Mouse (Mus musculus): ENCODE measurements around the gene Crmp1. TPM values are rescaled to one million over a fixed set of nuclear protein-coding genes. Genes with fewer than 3 reads are reported as not detected.
A peak's percentile ranks its signal among the peaks of the same experiment; 100 is the strongest.

Crmp1 gene
- 96.5 and 106 TPM in 2 replicates for polyA plus RNA-seq (2016; fragmentation: Nextera tagmentation; extraction: Ambion mirVana)

DNA sequence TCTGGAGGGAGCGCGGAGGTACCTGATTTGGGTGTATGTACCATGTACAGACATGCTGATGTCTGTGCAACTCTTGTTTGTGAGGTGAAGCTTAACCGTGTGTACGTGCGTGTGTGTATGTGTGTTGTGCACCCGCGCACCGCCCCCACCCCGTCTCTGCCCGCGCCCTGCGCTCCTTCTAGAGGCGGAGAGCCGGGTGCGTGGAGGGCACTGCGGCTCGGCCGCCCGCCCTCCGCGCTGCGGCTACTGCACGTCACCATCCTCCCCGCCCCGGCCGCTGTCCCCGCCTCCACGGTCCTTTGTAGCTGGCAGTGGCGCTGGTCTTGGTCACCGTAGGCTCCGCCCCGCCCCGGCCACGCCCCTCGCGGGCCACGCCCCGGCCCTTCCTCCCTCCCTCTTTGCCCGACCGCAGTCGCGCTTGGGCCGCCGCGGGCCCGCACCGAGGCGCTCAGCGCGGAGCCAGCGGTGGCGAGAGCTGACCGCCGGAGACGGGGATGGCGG, at the start of gene Crmp1:
Gene Crmp1, plus strand, starts transcription at position 290 of the 501 bp plus-strand sequence.
- Histone ChIP-seq H3K4me1 (peaks cover 53% of the 10 kb centered on the region), H3K27me3 (ENCODE audit: poor library complexity, severe bottlenecking) (peaks cover 81% of the 10 kb centered on the region), H3K9me3 (no peaks in the 10 kb centered on the region), H3K27ac (peak within 1 kb of the TSS; percentile 35), H3K36me3 (replicated peaks) (no peaks in the 10 kb centered on the region), H3K4me3 (peak within 1 kb of the TSS; percentile 59)
- 2% methylated on average over 46 of the region's 56 CpGs for WGBS
- DNase-seq (ENCODE audit: extremely low spot score, low spot score), result peak; percentile 87

DNA sequence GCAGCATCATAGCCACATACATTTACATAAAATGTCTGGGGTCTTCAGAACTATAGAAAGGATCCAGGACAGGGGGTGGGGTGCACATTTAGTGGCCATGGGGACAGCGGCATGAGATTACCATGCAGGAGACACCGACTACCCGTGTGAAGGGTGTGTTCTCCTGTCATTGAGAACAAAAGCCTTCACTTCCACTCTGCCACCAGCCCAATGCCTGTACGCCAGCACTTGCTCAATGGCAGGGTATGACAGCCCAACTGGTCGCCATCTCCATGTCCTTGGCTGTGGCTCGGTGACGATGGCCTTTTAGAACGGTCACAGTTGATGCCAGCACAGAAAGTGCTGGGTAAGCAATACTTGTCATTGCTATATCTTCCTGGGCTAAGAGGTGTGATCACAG, 45.5 kb upstream of the Crmp1 start:
- DNase-seq (ENCODE audit: extremely low spot score, low spot score), result no peak
- Histone ChIP-seq H3K36me3 (replicated peaks) (no peaks in the 10 kb centered on the region), H3K27ac (no peak overlapping the region), H3K4me3 (no peak overlapping the region), H3K4me1 (peaks cover 5% of the 10 kb centered on the region; the same call in 1 of the 2 replicates), H3K9me3 (no peaks in the 10 kb centered on the region), H3K27me3 (ENCODE audit: poor library complexity, severe bottlenecking) (no peaks in the 10 kb centered on the region)
- WGBS, result 90% methylated on average over 8 of the region's 8 CpGs

DNA sequence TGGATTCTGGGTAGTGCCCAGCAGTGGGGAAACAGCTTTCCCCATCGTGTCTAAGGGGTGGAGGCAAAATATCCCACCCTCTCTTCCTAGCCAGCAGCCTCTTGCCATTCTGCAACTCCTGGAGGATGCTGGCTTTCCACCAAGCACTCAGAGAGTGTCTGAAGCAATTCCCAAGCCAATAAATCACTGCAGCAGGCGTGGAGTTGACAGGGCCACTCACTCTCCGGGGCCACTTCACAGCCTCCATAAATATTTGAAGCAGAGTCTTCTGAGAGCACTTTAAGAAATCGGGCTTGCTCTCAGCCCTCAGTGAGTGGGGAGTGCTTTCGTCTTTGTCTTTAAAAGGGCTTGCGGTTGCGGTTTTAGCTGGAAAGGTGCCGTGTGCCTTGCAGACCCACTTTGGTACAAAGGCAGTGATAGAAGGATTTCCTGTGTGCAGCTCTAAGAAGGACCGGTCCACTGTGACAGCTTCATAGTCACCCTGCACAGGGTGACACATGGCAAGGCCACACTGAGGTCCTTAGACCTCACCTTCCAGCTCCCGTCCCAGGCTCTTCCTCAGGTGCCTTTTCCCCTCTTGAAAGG, 45.0 kb upstream of the Crmp1 start:
- no peaks in the 10 kb centered on the region for H3K9me3 ChIP-seq
- H3K36me3 ChIP-seq (replicated peaks), result no peaks in the 10 kb centered on the region
- no peak overlapping the region for H3K27ac ChIP-seq
- peaks cover 5% of the 10 kb centered on the region; the same call in 1 of the 2 replicates for H3K4me1 ChIP-seq
- no peak for DNase-seq (ENCODE audit: extremely low spot score, low spot score)
- H3K27me3 ChIP-seq (ENCODE audit: poor library complexity, severe bottlenecking), result no peaks in the 10 kb centered on the region
- 82% methylated on average over 10 of the region's 10 CpGs for WGBS
- H3K4me3 ChIP-seq, result no peak overlapping the region

DNA sequence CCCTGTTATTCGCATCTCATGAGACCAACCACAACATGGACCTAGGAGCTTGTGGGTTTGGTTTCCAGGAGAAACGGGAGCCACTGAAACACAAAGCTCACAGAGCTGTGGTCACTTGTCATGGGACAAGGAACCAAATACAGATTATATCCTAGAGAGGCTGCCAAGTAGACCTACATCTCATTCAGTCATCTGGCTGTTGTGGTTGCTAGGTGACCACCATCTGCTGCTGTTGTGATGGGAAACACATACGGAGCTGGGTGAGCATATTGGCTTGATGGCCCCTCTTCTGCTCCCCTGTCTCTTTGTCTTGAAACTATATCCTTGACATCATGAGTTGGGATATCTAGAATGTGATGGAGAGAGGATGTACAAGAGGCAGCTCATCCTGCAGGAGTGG, 44.3 kb upstream of the Crmp1 start:
- Histone ChIP-seq H3K4me1 (peaks cover 8% of the 10 kb centered on the region; the same call in 1 of the 2 replicates), H3K27me3 (ENCODE audit: poor library complexity, severe bottlenecking) (no peaks in the 10 kb centered on the region), H3K9me3 (no peaks in the 10 kb centered on the region), H3K36me3 (replicated peaks) (no peaks in the 10 kb centered on the region), H3K4me3 (no peak overlapping the region), H3K27ac (no peak overlapping the region)
- WGBS, result 82% methylated on average over 3 of the region's 3 CpGs
- no peak for DNase-seq (ENCODE audit: extremely low spot score, low spot score)

DNA sequence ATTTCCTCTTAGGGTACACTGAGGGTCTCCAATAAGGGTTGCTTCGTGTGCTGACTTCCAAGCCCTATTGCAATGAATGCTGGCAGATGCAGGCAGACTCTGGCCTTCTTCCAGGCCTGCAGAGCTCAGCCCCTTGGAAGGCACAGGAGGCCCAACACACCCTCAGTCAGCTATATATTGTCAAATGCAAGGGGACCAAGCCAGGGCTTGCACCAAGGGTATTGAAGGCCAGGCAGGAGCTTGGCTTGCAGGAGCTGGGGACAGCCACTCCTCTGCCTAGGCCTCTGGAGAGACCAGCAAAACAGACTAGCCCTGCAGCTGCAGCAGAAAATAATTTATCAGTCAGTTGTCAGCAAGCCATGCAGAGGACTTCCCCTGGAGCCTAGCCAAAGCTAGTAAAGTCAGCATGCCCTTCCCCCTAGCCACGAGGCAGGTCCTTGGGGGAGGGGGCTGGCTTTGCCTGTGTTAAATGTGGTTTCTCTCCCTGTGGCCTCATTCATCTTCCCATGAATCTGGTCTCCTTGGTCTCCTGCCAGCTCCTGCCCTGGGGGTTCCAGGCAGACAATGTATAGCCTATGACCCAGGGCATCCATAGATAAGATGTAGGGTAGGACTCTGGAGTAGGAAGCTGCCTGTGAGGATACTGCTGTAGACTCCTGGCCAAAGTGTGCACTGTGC, 43.6 kb upstream of the Crmp1 start:
- Histone ChIP-seq H3K27ac (no peak overlapping the region), H3K36me3 (replicated peaks) (no peaks in the 10 kb centered on the region)

DNA sequence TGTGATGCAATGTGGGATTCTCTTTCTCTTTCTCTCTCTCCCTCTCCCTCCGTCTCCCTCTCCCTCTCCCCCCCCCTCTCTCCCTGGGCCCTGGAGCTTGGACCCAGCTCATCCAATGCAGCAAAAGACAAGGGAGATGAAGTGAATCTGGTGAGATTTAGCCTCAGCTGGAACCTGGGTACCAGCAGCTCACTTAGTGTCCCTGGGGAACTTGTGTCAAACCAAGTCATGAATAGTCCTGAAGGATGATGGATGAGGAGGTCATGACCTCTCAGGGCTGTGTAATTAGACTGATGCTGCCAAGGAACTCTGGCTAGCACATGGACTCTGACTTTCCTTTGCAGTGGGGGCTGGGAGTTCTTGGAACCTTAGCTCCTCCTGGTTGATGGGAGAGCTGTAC, 39.5 kb upstream of the Crmp1 start:
- Histone ChIP-seq H3K4me3 (no peak overlapping the region), H3K27me3 (ENCODE audit: poor library complexity, severe bottlenecking) (no peaks in the 10 kb centered on the region), H3K4me1 (peaks cover 9% of the 10 kb centered on the region; the same call in 1 of the 2 replicates), H3K27ac (no peak overlapping the region), H3K9me3 (no peaks in the 10 kb centered on the region), H3K36me3 (replicated peaks) (no peaks in the 10 kb centered on the region)
- 36% methylated on average over 1 of the region's 1 CpGs for WGBS
- no peak for DNase-seq (ENCODE audit: extremely low spot score, low spot score)

More for the DNA sequence above, 43.6 kb upstream of the Crmp1 start:
- H3K4me3 ChIP-seq, result no peak overlapping the region
- 62% methylated on average over 2 of the region's 2 CpGs for WGBS
- peaks cover 9% of the 10 kb centered on the region; the same call in 1 of the 2 replicates for H3K4me1 ChIP-seq
- DNase-seq (ENCODE audit: extremely low spot score, low spot score), result no peak
- no peaks in the 10 kb centered on the region for H3K9me3 ChIP-seq
- H3K27me3 ChIP-seq (ENCODE audit: poor library complexity, severe bottlenecking), result no peaks in the 10 kb centered on the region

DNA sequence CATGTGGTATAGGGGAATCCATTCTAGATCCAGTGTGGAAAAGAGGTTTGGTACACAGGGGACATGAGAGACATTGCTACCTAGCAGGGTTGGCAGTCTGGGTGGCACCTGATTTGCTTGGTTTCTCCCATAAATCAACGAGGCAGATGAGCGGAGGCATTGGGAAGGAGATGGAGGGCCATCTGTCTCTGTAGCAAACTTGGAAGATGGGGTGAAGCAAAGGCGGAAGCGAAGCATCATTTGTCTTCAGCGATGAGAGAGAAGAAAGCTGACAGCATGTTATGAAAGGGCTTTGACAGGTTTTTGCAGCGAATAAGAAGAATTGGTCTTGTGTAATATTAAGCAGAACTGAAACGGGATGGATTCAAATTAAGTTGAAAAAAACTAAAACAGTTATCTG, 36.9 kb upstream of the Crmp1 start:
- Histone ChIP-seq H3K9me3 (no peaks in the 10 kb centered on the region), H3K4me3 (no peak overlapping the region), H3K27ac (no peak overlapping the region), H3K36me3 (replicated peaks) (no peaks in the 10 kb centered on the region), H3K4me1 (0 out of 2 replicates have a peak, but pooled peaks cover 4% of the 10 kb centered on the region), H3K27me3 (ENCODE audit: poor library complexity, severe bottlenecking) (no peaks in the 10 kb centered on the region)
- 86% methylated on average over 7 of the region's 7 CpGs for WGBS
- DNase-seq (ENCODE audit: extremely low spot score, low spot score), result no peak

DNA sequence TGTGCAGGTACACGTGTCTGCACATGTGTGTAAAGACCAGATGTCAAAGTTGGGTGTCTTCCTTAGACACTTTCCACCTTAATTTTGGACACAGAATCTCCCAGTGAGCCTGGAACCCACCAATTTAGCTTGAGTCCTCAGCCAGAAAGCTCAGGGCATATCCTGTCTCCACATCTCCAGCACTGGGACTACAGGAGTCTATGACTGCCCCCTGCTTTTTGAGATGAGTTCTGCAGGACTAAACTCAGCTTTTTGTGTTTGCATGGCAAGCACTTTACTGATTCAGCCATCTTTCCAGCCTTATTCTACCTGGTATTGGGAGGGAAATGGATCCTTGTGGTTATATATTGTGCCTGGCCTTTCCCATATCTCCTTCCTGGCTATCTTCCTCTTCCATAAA, 36.3 kb upstream of the Crmp1 start:
- Histone ChIP-seq H3K27ac (no peak overlapping the region), H3K9me3 (no peaks in the 10 kb centered on the region), H3K4me3 (no peak overlapping the region), H3K27me3 (ENCODE audit: poor library complexity, severe bottlenecking) (no peaks in the 10 kb centered on the region), H3K4me1 (0 out of 2 replicates have a peak, but pooled peaks cover 4% of the 10 kb centered on the region), H3K36me3 (replicated peaks) (no peaks in the 10 kb centered on the region)
- 85% methylated on average over 1 of the region's 1 CpGs for WGBS
- no peak for DNase-seq (ENCODE audit: extremely low spot score, low spot score)

DNA sequence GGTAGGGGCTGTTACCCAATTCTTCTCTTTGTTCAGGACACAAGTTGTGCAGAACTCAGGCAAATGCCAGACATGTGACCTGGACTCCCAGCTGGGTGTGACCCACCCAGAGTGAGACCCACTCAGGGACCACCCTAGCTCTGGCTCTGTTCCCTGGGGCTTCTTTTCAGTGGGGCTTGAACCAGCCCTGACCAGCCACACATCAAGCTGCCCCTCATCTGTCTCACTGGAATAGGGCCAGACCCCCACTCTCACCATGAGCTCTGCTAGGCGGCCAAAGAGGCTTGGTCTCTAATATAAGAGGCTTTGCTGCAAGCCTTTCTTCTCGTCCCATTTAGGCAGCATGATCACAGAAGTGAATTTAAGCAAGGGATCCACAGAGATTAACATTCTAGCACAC, 35.4 kb upstream of the Crmp1 start:
- H3K27ac ChIP-seq, result no peak overlapping the region
- DNase-seq (ENCODE audit: extremely low spot score, low spot score), result no peak
- H3K4me3 ChIP-seq, result no peak overlapping the region
- 0 out of 2 replicates have a peak, but pooled peaks cover 4% of the 10 kb centered on the region for H3K4me1 ChIP-seq
- H3K27me3 ChIP-seq (ENCODE audit: poor library complexity, severe bottlenecking), result no peaks in the 10 kb centered on the region
- no peaks in the 10 kb centered on the region for H3K9me3 ChIP-seq
- no peaks in the 10 kb centered on the region for H3K36me3 ChIP-seq (replicated peaks)
- 68% methylated on average over 2 of the region's 2 CpGs for WGBS

DNA sequence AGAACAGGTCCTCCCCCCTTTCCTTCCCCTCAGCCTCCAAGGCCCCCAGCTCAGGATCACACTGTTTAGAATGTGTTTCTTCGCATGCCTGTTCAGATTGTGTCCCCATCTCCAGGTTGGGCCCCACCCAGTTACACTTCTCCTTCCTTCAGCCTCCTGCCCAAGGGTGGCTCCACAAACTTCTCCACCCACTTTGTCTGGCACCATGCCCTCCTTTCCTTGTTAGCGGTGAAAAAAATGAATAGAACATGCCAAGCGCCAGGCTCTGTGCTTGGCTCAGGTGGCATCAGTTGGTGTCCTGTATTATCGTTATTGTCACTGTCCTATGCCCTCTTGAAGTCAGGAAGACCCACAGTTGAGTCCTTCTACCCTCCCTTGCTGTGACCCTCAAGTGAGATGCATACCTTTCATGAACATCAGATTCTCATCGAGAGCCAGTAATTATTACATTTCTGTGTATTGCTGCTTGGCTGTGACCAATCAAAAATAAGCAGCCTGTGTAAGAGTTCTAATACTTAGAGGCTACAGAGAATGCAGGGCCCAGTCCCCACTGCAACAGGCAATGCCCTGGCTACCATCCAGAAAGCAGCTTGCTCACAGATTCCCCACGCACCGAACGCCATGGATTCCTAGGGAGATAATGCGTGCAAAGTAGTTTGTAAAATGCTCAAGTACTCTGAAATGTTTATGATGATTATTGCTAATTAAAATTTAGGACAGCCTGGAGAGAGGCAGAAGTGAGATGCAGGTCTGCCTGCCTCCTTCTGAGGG, 28.6 kb upstream of the Crmp1 start:
- no peaks in the 10 kb centered on the region for H3K36me3 ChIP-seq (replicated peaks)
- H3K4me3 ChIP-seq, result no peak overlapping the region
- no peaks in the 10 kb centered on the region for H3K27me3 ChIP-seq (ENCODE audit: poor library complexity, severe bottlenecking)
- peaks cover 4% of the 10 kb centered on the region; the same call in 1 of the 2 replicates for H3K9me3 ChIP-seq
- H3K27ac ChIP-seq, result no peak overlapping the region
- H3K4me1 ChIP-seq, result no peaks in the 10 kb centered on the region
- WGBS, result 91% methylated on average over 9 of the region's 9 CpGs
- no peak for DNase-seq (ENCODE audit: extremely low spot score, low spot score)

DNA sequence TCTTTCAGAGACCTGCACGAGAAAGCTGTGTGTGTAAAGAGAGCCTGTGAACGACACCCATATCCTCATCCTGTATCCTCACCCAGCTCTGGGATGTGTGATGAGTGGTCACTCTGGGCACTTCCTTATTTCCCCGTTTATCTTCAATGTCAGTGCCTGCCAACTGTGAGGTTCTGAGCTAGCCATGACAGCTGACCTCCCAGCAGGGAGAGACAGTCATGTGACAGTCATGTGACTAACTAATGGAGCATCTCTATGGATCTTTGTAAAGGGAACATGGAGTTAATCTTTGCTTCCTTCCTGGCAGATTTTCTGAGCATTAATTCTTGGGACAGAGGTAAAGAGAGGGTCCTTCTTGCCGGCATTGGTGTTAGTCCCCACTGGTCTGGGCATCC, 28.0 kb upstream of the Crmp1 start:
- no peak overlapping the region for H3K27ac ChIP-seq
- peaks cover 4% of the 10 kb centered on the region; the same call in 1 of the 2 replicates for H3K9me3 ChIP-seq
- H3K27me3 ChIP-seq (ENCODE audit: poor library complexity, severe bottlenecking), result no peaks in the 10 kb centered on the region
- no peak for DNase-seq (ENCODE audit: extremely low spot score, low spot score)
- H3K4me1 ChIP-seq, result no peaks in the 10 kb centered on the region
- WGBS, result 87% methylated on average over 4 of the region's 4 CpGs
- H3K4me3 ChIP-seq, result no peak overlapping the region
- no peaks in the 10 kb centered on the region for H3K36me3 ChIP-seq (replicated peaks)

DNA sequence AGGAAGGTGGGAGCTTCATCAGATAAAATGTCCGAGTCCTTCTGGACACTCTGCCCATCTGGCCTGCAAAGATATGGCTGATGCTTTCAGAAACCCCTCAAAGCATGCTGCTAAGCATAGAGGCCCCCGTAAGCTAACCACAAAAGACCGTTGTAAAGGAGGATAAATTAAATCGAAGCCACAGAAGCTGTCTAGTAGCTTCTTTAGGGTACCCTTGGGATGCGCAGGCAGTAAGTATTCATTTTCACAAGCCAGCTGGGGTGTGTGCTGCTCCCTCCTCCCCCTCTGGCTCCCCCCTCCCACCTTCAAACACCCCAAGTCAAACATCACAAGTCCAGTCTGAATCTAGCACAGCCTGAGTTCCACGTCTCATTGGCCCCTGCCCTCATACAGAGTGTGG, 27.1 kb upstream of the Crmp1 start:
- H3K9me3 ChIP-seq, result peaks cover 4% of the 10 kb centered on the region; the same call in 1 of the 2 replicates
- no peaks in the 10 kb centered on the region for H3K36me3 ChIP-seq (replicated peaks)
- 87% methylated on average over 6 of the region's 6 CpGs for WGBS
- no peak overlapping the region for H3K4me3 ChIP-seq
- no peak for DNase-seq (ENCODE audit: extremely low spot score, low spot score)
- no peaks in the 10 kb centered on the region for H3K27me3 ChIP-seq (ENCODE audit: poor library complexity, severe bottlenecking)
- no peak overlapping the region for H3K27ac ChIP-seq
- 0 out of 2 replicates have a peak, but pooled peaks cover 2% of the 10 kb centered on the region for H3K4me1 ChIP-seq
